Mouse (Mus musculus) MEL (cell line): ENCODE data around the gene Hoxd11.

Experiments used
- CHD2 ChIP-seq: IDR thresholded peaks from 2 replicates; pipeline ENCODE4 v1.6.1; 2011; ENCODE audit warnings: low read length, improper control_type of control experiment
- CTCF ChIP-seq, 3 experiments: IDR thresholded peaks in 2 of 3; conservative IDR thresholded peaks in 1 of 3; 2 replicates each; pipeline ENCODE4 v1.5.1; 2011 to 2012; ENCODE audit warnings: low read length in 3 of 3, low read depth in 2 of 3, mild to moderate bottlenecking in 2 of 3, improper control_type of control experiment in 1 of 3, inconsistent platforms in 1 of 3, mixed read lengths in 1 of 3, moderate library complexity in 1 of 3; ENCODE audit not compliant: control insufficient read depth in 1 of 3, insufficient read depth in 1 of 3, poor library complexity in 1 of 3, severe bottlenecking in 1 of 3
- ELF1 ChIP-seq: IDR thresholded peaks from 2 replicates; pipeline ENCODE4 v1.6.1; 2014; ENCODE audit warnings: low read depth, mild to moderate bottlenecking, inconsistent platforms, low read length, improper control_type of control experiment, moderate library complexity
- ETS1 ChIP-seq: IDR thresholded peaks from 2 replicates; pipeline ENCODE4 v1.6.1; 2012; ENCODE audit warnings: low read depth, mild to moderate bottlenecking, inconsistent platforms, low read length, improper control_type of control experiment, moderate library complexity
- POLR2A ChIP-seq, 2 experiments: IDR thresholded peaks; 2 replicates each; pipeline ENCODE4 v1.6.1; 2011 to 2012; ENCODE audit warnings: low read length in 2 of 2, mild to moderate bottlenecking in 2 of 2, control low read depth in 1 of 2, improper control_type of control experiment in 1 of 2, low read depth in 1 of 2, moderate library complexity in 1 of 2; ENCODE audit not compliant: control insufficient read depth in 1 of 2, insufficient read depth in 1 of 2, poor library complexity in 1 of 2
- POLR2AphosphoS2 ChIP-seq: IDR thresholded peaks from 2 replicates; pipeline ENCODE4 v1.6.1; 2011; ENCODE audit warnings: low read length, improper control_type of control experiment
- TAL1 ChIP-seq: IDR thresholded peaks from 2 replicates; pipeline ENCODE4 v1.6.1; 2012; ENCODE audit warnings: mild to moderate bottlenecking, inconsistent platforms, low read length, moderate library complexity, mixed read lengths
- TBP ChIP-seq: IDR thresholded peaks from 2 replicates; pipeline ENCODE4 v1.8.0; 2011; ENCODE audit warnings: low read depth, low read length, improper control_type of control experiment
- UBTF ChIP-seq: IDR thresholded peaks from 2 replicates; pipeline ENCODE4 v1.6.1; 2012; ENCODE audit warnings: low read depth, mild to moderate bottlenecking, inconsistent platforms, low read length, improper control_type of control experiment, moderate library complexity, borderline replicate concordance; ENCODE audit not compliant: insufficient read depth
- USF2 ChIP-seq, 2 experiments: IDR thresholded peaks; 2 replicates each; pipeline ENCODE4 v1.6.1; 2011 to 2012; ENCODE audit warnings: improper control_type of control experiment in 2 of 2, low read length in 2 of 2, borderline replicate concordance in 1 of 2, inconsistent platforms in 1 of 2, low read depth in 1 of 2, mild to moderate bottlenecking in 1 of 2; ENCODE audit not compliant: insufficient read depth in 1 of 2
- ZKSCAN1 ChIP-seq: IDR thresholded peaks from 2 replicates; pipeline ENCODE4 v1.6.1; 2012; ENCODE audit warnings: low read depth, mild to moderate bottlenecking, inconsistent platforms, low read length, improper control_type of control experiment, moderate library complexity
- ZMIZ1 ChIP-seq: IDR thresholded peaks from 2 replicates; pipeline ENCODE4 v1.6.1; 2012; ENCODE audit warnings: low read depth, mild to moderate bottlenecking, inconsistent platforms, low read length, improper control_type of control experiment, moderate library complexity

DNA sequence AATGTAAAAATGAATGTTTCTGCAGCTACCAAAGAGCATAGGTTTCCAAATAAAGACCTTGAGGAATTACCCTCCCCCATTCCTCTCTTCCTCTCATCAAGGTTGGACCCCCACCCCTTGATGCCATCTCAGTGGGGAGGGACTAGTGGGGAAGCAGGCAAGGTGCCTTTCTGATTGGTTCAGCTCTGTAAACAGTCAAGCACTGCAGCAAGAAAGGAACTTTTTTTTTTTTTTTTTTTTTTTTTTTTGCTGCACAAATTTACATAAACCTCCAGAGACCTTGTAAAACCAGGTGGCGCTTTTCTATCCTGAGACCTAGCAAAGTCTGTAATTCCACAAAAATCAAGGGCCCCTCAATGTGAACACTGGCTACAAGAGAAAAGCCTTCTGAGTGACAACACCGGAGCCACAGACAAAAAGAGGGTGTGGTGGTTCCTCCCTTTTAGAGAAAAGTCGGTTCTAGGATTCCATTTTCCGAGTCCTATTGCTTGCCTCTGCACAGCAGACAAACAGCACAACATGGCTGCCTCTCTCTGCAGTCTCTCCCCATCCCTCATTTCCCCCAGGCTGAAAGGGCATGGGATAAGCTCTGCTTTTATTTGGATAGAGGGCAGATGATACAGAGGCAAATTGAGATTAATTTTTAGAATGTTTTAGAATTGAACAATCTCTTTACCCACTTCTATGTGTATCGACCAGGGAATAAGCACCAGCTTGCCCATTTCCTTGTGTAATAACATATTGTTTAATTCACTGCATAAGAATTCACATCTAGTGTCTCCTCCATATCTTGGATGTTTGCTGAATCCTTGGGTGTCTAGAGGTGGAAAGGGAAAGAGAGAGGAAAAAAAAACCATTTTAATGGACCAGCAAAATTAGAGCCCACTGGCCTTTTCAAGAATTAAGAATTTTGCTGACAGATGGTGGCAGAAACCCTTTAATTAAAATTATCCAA, 30.4 kb downstream of the Hoxd11 start:
- TF ChIP-seq POLR2A (IDR thresholded peaks at IDR 0.05; ENCODE audit: control insufficient read depth in 1 of 2, insufficient read depth in 1 of 2, low read depth in 1 of 2, low read length in 2 of 2, poor library complexity in 1 of 2) (no peak), TAL1 (no peak), ETS1 (no peak), ELF1 (no peak), ZKSCAN1 (no peak), CTCF (IDR thresholded peaks at IDR 0.05 in 2 of 3, conservative IDR thresholded peaks at IDR 0.05 in 1 of 3; ENCODE audit: control insufficient read depth in 1 of 3, insufficient read depth in 1 of 3, low read depth in 2 of 3, low read length in 3 of 3, poor library complexity in 1 of 3, severe bottlenecking in 1 of 3) (no peak), USF2 (IDR thresholded peaks at IDR 0.05; ENCODE audit: borderline replicate concordance in 1 of 2, insufficient read depth in 1 of 2, low read depth in 1 of 2, low read length in 2 of 2) (no peak), ZMIZ1 (no peak), CHD2 (no peak), POLR2AphosphoS2 (no peak), UBTF (no peak), TBP (no peak)
